Mouse (Mus musculus): ENCODE measurements around the gene Kif15. TPM values are rescaled to one million over a fixed set of nuclear protein-coding genes. Genes with fewer than 3 reads are reported as not detected.

Kif15 gene
- total RNA-seq, 1 experiment from 2014 or later, result 228 TPM

DNA sequence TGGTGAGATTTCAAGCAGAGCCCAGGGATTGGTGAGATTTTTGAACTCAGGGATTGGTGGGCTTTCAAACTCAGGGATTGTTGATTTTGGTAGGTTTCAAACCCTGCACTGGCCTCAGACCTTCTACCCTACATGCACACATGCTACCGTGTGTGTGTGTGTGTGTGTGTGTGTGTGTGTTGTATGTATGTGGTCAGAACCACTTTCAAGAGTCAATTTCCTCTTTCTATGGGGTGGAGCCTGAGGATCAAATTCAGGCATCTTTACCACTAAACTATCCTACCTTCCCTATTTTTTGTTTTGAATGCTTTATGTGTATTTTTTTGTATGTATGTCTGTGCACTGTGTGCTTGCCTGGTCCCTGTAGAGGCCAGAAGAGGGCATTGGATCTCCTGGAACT lies 96.8 kb downstream of the Kif15 start:
- peak; percentile 32 to 49; a peak in 2 of 4 replicates for ATAC-seq (replicated peaks in 1 of 2; ENCODE audit: insufficient read depth in 1 of 2, low FRiP score in 2 of 2, low TSS enrichment in 1 of 2, low read depth in 1 of 2, poor library complexity in 2 of 2, severe bottlenecking in 2 of 2)

DNA sequence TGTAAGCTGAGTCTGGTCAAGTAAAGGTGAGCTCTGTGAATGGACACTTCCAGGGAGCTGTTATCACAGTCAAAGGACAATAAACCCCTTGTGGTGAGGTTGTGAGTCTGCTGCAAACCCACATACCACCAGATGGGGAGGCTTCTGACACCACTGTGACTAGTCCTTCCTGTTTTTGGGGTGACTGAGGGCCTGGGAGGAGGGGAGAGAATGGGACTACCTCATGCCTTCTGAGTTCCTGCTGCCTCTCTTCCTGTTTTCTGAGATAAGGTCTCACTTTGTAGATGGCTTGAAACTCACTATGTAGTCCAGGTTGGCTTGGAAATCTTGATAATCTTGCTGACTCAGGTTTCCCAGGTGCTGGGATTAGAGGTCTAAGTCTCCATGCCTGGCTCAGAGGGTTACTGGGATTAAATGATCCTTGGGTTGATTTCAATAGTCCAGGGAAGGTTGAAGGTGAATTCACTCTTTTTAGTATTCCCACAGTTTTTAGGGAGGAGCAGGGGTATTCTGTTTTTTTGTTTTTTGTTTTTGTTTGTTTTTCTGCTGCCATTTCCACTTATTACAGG lies 108.0 kb downstream of the Kif15 start:
- peak; percentile 97 to 98 for ATAC-seq (replicated peaks in 1 of 2; ENCODE audit: insufficient read depth in 1 of 2, low FRiP score in 2 of 2, low TSS enrichment in 1 of 2, low read depth in 1 of 2, poor library complexity in 2 of 2, severe bottlenecking in 2 of 2)

DNA sequence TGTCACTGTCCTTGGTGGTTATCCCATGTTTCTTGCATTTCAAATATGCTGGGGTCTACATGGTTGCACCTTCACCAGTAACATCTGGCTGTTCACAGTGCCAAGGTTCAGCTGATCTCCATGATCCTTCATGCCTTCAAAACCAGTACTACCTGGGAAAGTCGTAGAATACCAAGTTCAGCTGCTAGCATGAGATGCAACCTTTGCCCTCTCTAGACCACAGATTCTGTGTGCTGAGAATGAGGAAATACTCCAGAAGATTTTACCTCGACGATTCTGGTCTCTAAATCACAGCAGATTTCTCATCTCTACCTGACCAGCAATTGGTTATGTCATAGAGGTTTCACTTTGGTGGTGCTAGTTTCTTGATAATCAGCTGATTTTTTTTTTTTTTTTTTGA lies 109.3 kb downstream of the Kif15 start:
- no peak for ATAC-seq (replicated peaks in 1 of 2; ENCODE audit: insufficient read depth in 1 of 2, low FRiP score in 2 of 2, low TSS enrichment in 1 of 2, low read depth in 1 of 2, poor library complexity in 2 of 2, severe bottlenecking in 2 of 2)

Other genes with a start within 250 kb of the Kif15 start
- gene Topaz1, start 203.7 kb upstream of the Kif15 start, total RNA-seq (2017), result not detected in 2 replicates
- gene Tcaim, start 145.5 kb upstream of the Kif15 start, total RNA-seq (2017), result 11.8 and 13.2 TPM in 2 replicates
- not detected in 2 replicates for gene Gm35549, start 107.0 kb upstream of the Kif15 start, total RNA-seq (2017)
- 91.8 and 114 TPM in 2 replicates for gene Zfp445, start 85.0 kb upstream of the Kif15 start, total RNA-seq (2017)
- 5.1 and 7.5 TPM in 2 replicates for gene Zkscan7, start 65.4 kb upstream of the Kif15 start, total RNA-seq (2017)
- gene Zfp105, start 28.0 kb upstream of the Kif15 start, total RNA-seq (2017), result 1.9 TPM in 1 of 2 replicates, not detected in the other
- gene 1110059G10Rik, start within 50 bp of the Kif15 start, total RNA-seq (2017), result 33.7 and 35.9 TPM in 2 replicates
- 16.7 and 23.2 TPM in 2 replicates for gene Tmem42, start 70.3 kb downstream of the Kif15 start, total RNA-seq (2017)
- gene Tgm4, start 83.7 kb downstream of the Kif15 start, total RNA-seq (2017), result 0.38 TPM in 1 of 2 replicates, not detected in the other
- gene Zdhhc3, start 162.2 kb downstream of the Kif15 start, total RNA-seq (2017), result 38.2 and 39.2 TPM in 2 replicates
- 77.9 and 110 TPM in 2 replicates for gene Exosc7, start 162.2 kb downstream of the Kif15 start, total RNA-seq (2017)
- gene Clec3b, start 199.9 kb downstream of the Kif15 start, total RNA-seq (2017), result not detected in 2 replicates